Mouse (Mus musculus) left cerebral cortex, postnatal 14 days (tissue): ENCODE data around the gene Fli1. TPM values are rescaled to one million over a fixed set of nuclear protein-coding genes. Genes with fewer than 3 reads are reported as not detected.

Experiments
- DNase-seq, 2 experiments: peaks; one replicate each; pipeline ENCODE4 v3.0.0; 2021 to 2022; ENCODE audit warnings: low spot score in 2 of 2, mixed read lengths in 1 of 2
- intact Hi-C: fragments of 180-260 bp; cut with DNase I; formaldehyde crosslinking; loops from one replicate; pipeline ENCODE4 v1.15.1; 2025
- total RNA-seq, 2 experiments: library from RNA; stranded (reverse); gene quantifications; 2 replicates each; pipeline ENCODE4 v1.2.3; 2021

The Fli1 gene
- total RNA-seq, 2 experiments from 2014 or later, result 7.6 to 7.8 TPM

- DNase-seq, result no peak
- intact Hi-C loops, result no loop called here
Observed at GRCm38 (mm10) chr9:32508118-32508517, 34.5 kb downstream of the Fli1 start.

- intact Hi-C loops, result no loop called here
- DNase-seq, result no peak
Observed at GRCm38 (mm10) chr9:32506866-32507861, 35.5 kb downstream of the Fli1 start.

DNA sequence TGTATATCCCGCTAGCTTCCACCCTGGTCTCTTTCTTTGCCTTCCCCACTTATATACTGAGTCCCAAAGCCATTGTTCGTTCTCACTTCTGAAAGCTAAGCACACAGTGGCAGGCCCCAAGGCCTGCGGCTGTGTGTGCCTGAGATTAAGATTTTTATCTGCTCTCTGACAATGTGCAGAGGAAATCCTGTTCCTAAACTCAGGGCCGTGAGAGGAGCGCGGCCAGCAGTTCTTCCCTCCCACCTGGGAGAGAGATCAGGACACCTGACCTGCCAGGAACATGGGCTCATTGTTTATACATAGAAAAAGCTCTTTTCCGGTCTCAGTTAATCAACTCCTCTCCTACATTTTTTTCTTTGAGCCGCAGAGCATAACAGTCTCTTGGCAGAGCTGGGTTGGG, 36.5 kb downstream of the Fli1 start:
- intact Hi-C loops, result no loop called here
- DNase-seq, result no peak

DNA sequence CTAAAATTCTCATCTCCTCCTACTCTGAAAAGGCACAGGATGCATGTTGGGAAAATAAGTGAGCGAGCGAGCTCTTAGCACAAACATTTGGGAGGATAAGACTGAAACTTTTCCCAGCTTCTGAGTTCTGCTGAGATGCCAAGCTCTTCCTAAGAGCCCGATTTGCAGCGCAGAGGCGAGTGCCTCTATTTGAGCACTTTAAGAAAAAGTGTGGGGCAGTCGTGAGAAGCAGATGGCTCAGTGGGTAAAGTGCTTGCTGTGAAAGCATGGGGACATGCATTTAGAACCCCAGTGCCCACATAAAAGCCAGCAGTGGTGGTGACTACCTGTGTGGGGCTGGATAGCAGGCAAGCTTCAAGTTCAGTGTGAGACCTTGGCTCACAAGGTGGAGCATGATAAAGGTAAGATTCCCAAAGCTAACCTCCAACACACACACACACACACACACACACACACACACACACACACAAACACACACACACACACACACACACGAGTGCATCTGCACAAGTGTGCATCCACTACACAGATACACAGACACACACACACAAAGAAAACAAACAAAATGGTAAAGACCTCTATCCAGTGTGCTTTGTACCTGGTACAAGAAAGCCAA, 37.1 kb downstream of the Fli1 start:
- peak in 1 of 2 experiments; percentile 24 for DNase-seq
- intact Hi-C loops, result no loop called here

- DNase-seq, result no peak
- intact Hi-C loops, result no loop called here
Observed at GRCm38 (mm10) chr9:32503995-32504451, 38.6 kb downstream of the Fli1 start.

DNA sequence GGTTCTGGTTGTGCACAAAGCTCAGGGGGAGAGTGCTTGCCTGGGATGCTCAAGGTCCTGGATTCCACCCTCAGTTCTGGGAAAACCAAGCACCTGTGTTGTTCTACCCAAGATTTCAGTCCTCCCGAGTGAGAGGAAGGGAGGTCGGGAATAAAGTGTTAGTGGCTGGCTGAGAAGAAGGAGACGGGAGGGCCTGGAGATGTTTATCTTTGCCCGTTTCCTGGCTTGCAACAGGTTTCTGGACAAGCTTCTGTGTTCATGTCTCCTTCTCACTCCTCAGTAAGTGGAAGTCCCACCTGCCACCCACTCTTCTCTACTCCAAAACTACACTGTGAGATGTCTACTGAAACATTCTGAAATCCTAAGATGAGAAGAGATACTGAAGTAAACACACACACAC, 39.2 kb downstream of the Fli1 start:
- intact Hi-C loops, result no loop called here
- DNase-seq, result no peak

GRCm38 (mm10) chr9:32502256-32503010, 40.2 kb downstream of the Fli1 start:
- intact Hi-C loops, result no loop called here
- no peak for DNase-seq

DNA sequence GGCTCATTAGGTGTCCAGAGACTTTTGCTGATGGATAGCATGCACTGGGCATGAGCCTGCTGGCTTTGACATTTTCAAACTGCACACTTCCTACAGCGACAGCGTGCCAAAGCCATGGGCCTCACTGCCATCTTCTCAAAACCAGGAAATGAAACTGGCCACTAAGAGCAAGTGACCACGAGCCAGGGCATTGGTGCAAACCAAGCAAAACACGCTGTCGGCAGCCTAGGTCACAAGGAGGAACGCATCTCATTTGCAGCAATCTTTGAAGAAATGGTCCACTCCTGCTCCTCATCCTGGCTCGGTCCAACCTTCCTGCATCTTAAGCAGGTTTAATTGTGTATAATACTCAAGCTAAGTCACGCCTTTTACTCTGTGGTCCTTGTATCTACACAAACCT, 41.8 kb downstream of the Fli1 start:
- intact Hi-C loops, result no loop called here
- DNase-seq, result peak; percentile 34 to 41

DNA sequence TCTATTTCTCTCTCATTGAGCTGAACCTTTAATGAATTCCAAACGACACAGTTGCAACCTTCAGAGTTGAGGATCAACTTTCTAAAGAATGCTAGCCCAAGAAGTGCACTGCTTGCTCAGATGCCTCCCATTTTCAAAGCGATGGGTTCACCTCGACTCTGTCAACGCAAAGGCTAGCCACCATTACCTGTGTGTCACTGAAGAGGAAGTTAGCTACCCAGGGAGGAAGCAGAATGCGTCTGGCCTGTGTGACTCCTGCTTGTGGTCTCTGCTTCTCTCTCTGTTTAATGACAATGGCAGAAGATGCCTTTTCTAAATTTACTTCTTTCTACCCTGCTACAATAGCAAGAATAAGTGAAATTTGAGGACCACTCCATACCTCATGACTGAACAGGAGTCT, 42.6 kb downstream of the Fli1 start:
- DNase-seq, result no peak
- intact Hi-C loops, result no loop called here

GRCm38 (mm10) chr9:32499469-32499868, 43.2 kb downstream of the Fli1 start:
- intact Hi-C loops, result no loop called here
- DNase-seq, result no peak

DNA sequence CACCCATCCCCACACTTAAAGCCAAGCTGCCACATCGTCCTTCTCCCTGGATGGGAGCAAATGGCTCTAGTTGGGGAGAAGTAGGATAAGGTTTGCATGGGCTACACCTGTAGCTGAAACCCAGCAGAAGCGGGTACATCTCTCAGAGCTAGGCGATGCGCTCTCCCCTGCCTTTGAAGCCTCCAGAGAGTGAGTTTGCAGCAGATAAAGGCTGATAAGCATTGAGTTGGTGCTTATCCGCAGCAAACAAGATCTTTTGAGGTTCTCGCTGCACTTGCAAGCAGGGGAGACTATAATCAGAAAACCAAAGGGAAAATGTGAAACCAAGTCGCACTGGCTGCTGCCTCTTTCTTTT, 47.0 kb downstream of the Fli1 start:
- DNase-seq, result no peak
- intact Hi-C loops, result no loop called here

DNA sequence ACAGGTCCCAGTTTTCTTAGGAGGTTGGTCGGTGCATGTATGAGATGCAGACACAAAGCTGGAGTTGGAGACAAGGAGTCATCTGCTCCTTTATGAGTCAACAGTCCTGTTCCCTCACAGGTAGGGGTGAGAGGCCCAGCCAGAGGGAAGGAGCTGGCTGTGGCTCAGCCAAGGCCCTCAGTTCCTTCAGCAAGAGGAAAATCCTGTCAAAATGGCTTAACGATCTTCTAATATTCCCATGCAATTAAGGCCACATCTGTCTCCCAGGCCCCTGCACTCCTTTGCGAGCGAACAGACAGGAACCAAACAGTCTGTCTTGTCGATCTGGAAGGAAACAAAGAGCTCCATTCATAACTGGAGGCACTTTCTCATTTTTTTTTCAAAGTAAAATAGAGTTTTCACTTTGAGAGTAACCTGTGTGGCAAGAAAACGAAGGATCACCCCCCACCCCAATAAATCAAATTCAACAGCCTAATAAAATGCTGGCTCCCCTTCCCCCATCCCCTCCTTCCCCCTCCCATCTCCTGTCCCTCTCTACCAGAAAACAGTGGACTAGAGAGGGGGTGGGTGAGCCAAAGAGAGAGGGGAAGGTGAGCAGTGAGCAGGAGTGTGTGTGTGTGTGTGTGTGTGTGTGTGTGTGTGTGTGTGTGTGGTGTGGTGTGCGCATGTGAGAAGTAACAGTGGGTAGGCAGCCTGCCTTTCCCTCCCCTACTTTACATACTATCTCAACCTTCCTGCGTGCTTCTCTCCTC, 47.6 kb downstream of the Fli1 start:
- DNase-seq, result no peak
- intact Hi-C loops, result no loop called here

DNA sequence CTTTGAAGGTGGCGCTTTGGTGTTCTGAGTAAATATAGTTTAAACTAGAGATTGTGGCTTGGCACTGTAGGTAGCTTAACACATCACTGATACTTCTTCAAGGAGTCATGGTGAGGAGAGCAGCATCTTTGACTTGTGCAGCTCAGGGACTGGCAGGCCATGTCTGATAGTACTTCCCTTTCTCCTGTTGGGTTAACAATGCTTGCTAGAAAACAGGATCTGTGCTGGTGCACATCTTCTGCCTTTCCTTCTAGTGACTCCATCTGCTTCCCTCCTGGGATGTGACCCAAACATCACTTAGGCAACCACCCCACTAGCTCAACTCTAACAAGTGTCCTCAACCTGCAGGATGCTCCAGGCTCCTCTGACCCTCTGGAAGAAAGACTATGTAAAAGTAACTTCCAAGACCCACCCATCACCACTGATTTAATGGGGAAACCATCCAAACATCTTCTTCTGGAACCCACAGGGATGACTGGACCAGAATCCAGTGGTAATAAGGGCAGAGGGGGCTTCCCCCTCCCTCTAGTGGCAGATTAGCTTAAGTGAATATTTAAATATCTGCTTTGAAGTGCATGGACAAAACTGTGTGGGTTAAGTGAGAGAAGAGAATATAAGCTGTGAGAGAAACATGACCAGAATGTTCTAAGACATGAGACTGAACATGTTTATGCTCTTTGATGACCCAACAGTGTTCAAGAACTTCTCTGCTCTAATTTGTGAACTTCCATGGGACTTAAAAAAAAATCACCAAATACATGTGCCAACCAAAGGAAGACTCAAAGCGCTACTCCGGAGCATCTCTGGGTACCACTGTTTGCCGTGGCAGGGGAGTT, 48.9 kb downstream of the Fli1 start:
- no peak for DNase-seq
- intact Hi-C loops, result no loop called here

DNA sequence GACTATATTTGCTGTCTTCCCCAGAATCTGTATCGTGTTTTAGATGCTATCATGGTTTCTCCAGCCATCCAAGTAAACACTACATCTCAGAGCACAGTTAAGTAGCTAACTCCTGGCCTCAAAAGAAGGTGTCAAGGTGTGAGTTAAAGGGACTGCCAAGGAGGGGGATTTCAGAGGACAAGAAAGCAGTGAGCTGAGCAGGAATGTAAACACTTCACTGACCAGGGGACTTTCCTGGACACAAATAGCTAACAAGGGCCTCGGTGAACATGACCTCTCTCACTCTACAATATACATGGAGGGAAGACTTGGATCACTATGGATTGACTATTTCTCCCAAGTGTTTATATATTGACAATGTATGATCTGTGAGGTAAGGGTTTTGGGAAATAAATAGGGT, 49.9 kb downstream of the Fli1 start:
- intact Hi-C loops, result no loop called here
- DNase-seq, result no peak

DNA sequence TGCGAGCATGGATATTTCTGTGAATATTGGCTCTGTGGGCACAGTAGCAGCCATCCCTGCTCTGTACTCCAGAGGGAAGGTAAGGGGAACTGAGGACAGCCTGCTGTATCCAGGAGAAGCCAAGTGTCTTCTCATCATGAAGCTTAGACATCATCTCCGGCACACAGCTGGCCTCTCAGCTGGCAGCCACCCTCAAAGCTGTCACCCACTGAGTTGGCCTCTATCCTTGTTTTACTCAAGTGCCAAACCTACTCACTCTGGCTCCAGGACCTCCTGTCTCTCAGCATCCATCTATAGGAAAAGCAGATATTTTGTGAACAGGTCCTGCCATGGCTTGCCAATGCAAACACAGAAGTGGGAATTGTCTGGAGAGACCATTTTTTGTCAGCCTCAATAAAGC, 51.2 kb downstream of the Fli1 start:
- intact Hi-C loops, result no loop called here
- DNase-seq, result peak in 1 of 2 experiments; percentile 45

GRCm38 (mm10) chr9:32489794-32490358, 52.8 kb downstream of the Fli1 start:
- DNase-seq, result no peak
- intact Hi-C loops, result no loop called here

GRCm38 (mm10) chr9:32489315-32489714, 53.3 kb downstream of the Fli1 start:
- DNase-seq, result no peak
- intact Hi-C loops, result no loop called here

DNA sequence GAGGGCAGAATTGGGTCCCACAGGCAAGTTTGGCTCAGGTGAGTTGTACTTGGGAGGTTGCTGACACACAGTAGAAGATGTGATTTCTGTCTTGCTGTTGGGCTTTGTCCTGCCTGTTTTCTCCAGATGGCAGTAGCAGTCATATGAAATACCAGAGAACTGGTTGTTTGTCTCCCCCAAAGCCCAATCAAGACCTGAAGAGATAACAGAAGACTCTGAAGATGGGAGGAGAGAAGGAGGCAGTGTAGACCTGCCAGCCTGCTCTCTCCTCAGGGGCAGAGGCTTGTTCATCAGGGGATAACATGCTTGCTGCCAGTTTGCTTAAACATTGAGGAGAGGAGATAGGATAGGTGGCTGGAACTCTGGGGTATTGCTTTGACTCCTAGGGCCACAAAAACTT, 54.0 kb downstream of the Fli1 start:
- no peak for DNase-seq
- intact Hi-C loops, result no loop called here
